Mouse (Mus musculus): ENCODE data around the gene Auts2.

- TF ChIP-seq EP300 (IDR thresholded peaks at IDR 0.05; ENCODE audit: low read depth) (no peak), CTCF (IDR thresholded peaks at IDR 0.05; ENCODE audit: low read depth) (no peak)
Measured at GRCm38 (mm10) chr5:131913562-131913961, 629.6 kb downstream of the Auts2 start.
